ENCODE assay signal across 16 mouse cellular contexts in genomic region chr14:31530847-31531246, GRCm38 (mm10). TPM values are rescaled to one million over a fixed set of nuclear protein-coding genes. Genes with fewer than 3 reads are reported as not detected.
DNase-seq lines count a peak whose midpoint lies in the region; ATAC-seq and TF ChIP-seq lines count a peak whose summit lies in the region.
"Had no signal": no experiment of that assay in that cellular context is flagged by ENCODE, and none has a peak within 500 bp of the region (broad histone marks: within the 10 kb centered on the region; RNA-seq: fewer than 3 reads in every experiment).

No protein-coding gene starts in this region.

- TF ChIP-seq CTCF in liver, embryonic 14.5 days (IDR thresholded peaks at IDR 0.05; ENCODE audit: low read depth) = no peak

- H3K27ac ChIP-seq in brown adipose tissue, adult 24 weeks (replicated peaks; ENCODE audit: low read depth, low read length) = peak overlapping the region; percentile 70
- H3K27ac ChIP-seq in kidney, embryonic 15.5 days = peak overlapping the region; percentile 54; the same call in 1 of the 2 replicates
- H3K27ac ChIP-seq in liver, embryonic 14.5 days = peak overlapping the region; percentile 33; the same call in 1 of the 2 replicates
- no peak overlapping the region for H3K27ac ChIP-seq in hindbrain, embryonic 12.5 days
- H3K27ac ChIP-seq: hindbrain, embryonic 14.5 days; left cerebral cortex, adult 2 months; limb, embryonic 13.5 days; neural tube, embryonic 13.5 days had no signal

- no peaks in the 10 kb centered on the region for H3K27me3 ChIP-seq in kidney, embryonic 15.5 days
- H3K27me3 ChIP-seq in liver, embryonic 14.5 days (ENCODE audit: control insufficient read depth, insufficient read depth, low read length) = no peaks in the 10 kb centered on the region
- H3K27me3 ChIP-seq in hindbrain, embryonic 12.5 days = no peaks in the 10 kb centered on the region
- H3K27me3 ChIP-seq: limb, embryonic 13.5 days; neural tube, embryonic 13.5 days; Patski had no signal

- no peak overlapping the region for H3K4me2 ChIP-seq in kidney, embryonic 15.5 days
- H3K4me2 ChIP-seq in liver, embryonic 14.5 days (ENCODE audit: low read depth) = no peak overlapping the region
- H3K4me2 ChIP-seq in hindbrain, embryonic 12.5 days (replicated peaks) = no peak overlapping the region
- H3K4me2 ChIP-seq: hindbrain, embryonic 14.5 days; limb, embryonic 13.5 days; neural tube, embryonic 13.5 days had no signal

- DNase-seq in kidney, adult 11 months = peak; percentile 26
- DNase-seq in kidney, postnatal 10 days = no peak
- peak in 1 of 3 experiments; percentile 9 for DNase-seq in liver, embryonic 14.5 days (ENCODE audit: low read depth in 3 of 3, low spot score in 3 of 3)
- DNase-seq in layer of hippocampus, postnatal 36 days = no peak
- no peak for DNase-seq in thymus, postnatal 36 days
- DNase-seq: heart, adult 11 months; lung, postnatal 10 days had no signal

- TF ChIP-seq EP300 in liver, embryonic 14.5 days (IDR thresholded peaks at IDR 0.05; ENCODE audit: low read depth) = no peak

- H3K9ac ChIP-seq in kidney, embryonic 15.5 days = no peak overlapping the region
- no peak overlapping the region for H3K9ac ChIP-seq in liver, embryonic 14.5 days (replicated peaks)
- no peak overlapping the region for H3K9ac ChIP-seq in hindbrain, embryonic 12.5 days
- H3K9ac ChIP-seq: hindbrain, embryonic 14.5 days; limb, embryonic 13.5 days; neural tube, embryonic 13.5 days had no signal

- H3K4me1 ChIP-seq in brown adipose tissue, adult 24 weeks (ENCODE audit: control insufficient read depth, insufficient read depth, insufficient read length, low read length) = peaks cover 10% of the 10 kb centered on the region; the same call in 1 of the 2 replicates
- H3K4me1 ChIP-seq in kidney, embryonic 15.5 days = peaks cover 14% of the 10 kb centered on the region
- peaks cover 0 to 17% of the 10 kb centered on the region in 2 experiments; a peak in 3 of 4 replicates for H3K4me1 ChIP-seq in liver, embryonic 14.5 days (replicated peaks; ENCODE audit: control insufficient read depth in 2 of 2, insufficient read depth in 2 of 2, low read length in 1 of 2)
- H3K4me1 ChIP-seq in hindbrain, embryonic 12.5 days = no peaks in the 10 kb centered on the region
- H3K4me1 ChIP-seq: neural tube, embryonic 13.5 days had no signal

- no peak for ATAC-seq in kidney, embryonic 15.5 days (replicated peaks; ENCODE audit: low FRiP score)
- ATAC-seq in liver, embryonic 14.5 days (ENCODE audit: insufficient read depth) = no peak
- no peak for ATAC-seq in hindbrain, embryonic 12.5 days (ENCODE audit: low FRiP score)
- ATAC-seq: forebrain, embryonic 14.5 days; Patski had no signal

- no peaks in the 10 kb centered on the region for H3K36me3 ChIP-seq in kidney, embryonic 15.5 days
- H3K36me3 ChIP-seq in liver, embryonic 14.5 days (replicated peaks; ENCODE audit: control insufficient read depth, insufficient read depth, low read depth) = no peaks in the 10 kb centered on the region
- no peaks in the 10 kb centered on the region for H3K36me3 ChIP-seq in hindbrain, embryonic 12.5 days
- H3K36me3 ChIP-seq: limb, embryonic 13.5 days; neural tube, embryonic 13.5 days had no signal

- H3K4me3 ChIP-seq in brown adipose tissue, adult 24 weeks (ENCODE audit: insufficient read depth, low read depth, low read length) = no peak overlapping the region
- H3K4me3 ChIP-seq in kidney, embryonic 15.5 days (replicated peaks) = no peak overlapping the region
- H3K4me3 ChIP-seq in liver, embryonic 14.5 days (ENCODE audit: insufficient read depth in 1 of 2, low read depth in 2 of 2, low read length in 2 of 2) = no peak overlapping the region
- H3K4me3 ChIP-seq in hindbrain, embryonic 12.5 days = no peak overlapping the region
- H3K4me3 ChIP-seq: left cerebral cortex, adult 2 months; limb, embryonic 13.5 days; neural tube, embryonic 13.5 days had no signal

- 79% methylated on average over 4 of the region's 4 CpGs for WGBS in kidney, embryonic 15.5 days
- WGBS in liver, embryonic 14.5 days (ENCODE audit: insufficient replicate concordance) = 54% methylated on average over 4 of the region's 4 CpGs
- 88% methylated on average over 4 of the region's 4 CpGs for WGBS in hindbrain, embryonic 12.5 days

- H3K9me3 ChIP-seq in kidney, embryonic 15.5 days (replicated peaks) = no peaks in the 10 kb centered on the region
- H3K9me3 ChIP-seq in liver, embryonic 14.5 days (ENCODE audit: control insufficient read depth, low read length) = no peaks in the 10 kb centered on the region
- H3K9me3 ChIP-seq in hindbrain, embryonic 12.5 days (replicated peaks) = no peaks in the 10 kb centered on the region
- H3K9me3 ChIP-seq: limb, embryonic 13.5 days; neural tube, embryonic 13.5 days had no signal

RNA-seq across cellular contexts. Expression of gene Mettl6, which starts 36.0 kb away (rescaled TPM):
- polyA plus RNA-seq in brown adipose tissue, adult 24 weeks (2012; ENCODE audit: insufficient read depth, insufficient read length, missing spikeins) = 16.9 TPM in 2 replicates
- 58.4 and 63.5 TPM in 2 replicates for polyA plus RNA-seq in kidney, embryonic 15.5 days (2015; fragmentation: Nextera tagmentation; extraction: Ambion mirVana)
- 5.4 and 9.6 TPM in 2 replicates for polyA plus RNA-seq in liver, embryonic 14.5 days (2012; rRNA removed)
- polyA plus RNA-seq in liver, embryonic 14.5 days (2014; fragmentation: Nextera tagmentation; extraction: Ambion mirVana) = 28.9 and 30.5 TPM in 2 replicates
- polyA plus RNA-seq in hindbrain, embryonic 12.5 days (2016; fragmentation: Nextera tagmentation; extraction: Ambion mirVana) = 62.6 and 73.8 TPM in 2 replicates
- 10 to 100 TPM; 25.0 to 29.4 TPM for total RNA-seq in layer of hippocampus, postnatal 36 days (2021)

RNA-seq across cellular contexts. Expression of gene Eaf1, which starts 36.6 kb away (rescaled TPM):
- 8.2 and 8.6 TPM in 2 replicates for polyA plus RNA-seq in brown adipose tissue, adult 24 weeks (2012; ENCODE audit: insufficient read depth, insufficient read length, missing spikeins)
- polyA plus RNA-seq in kidney, embryonic 15.5 days (2015; fragmentation: Nextera tagmentation; extraction: Ambion mirVana) = 23.8 and 25.7 TPM in 2 replicates
- 23.0 and 30.3 TPM in 2 replicates for polyA plus RNA-seq in liver, embryonic 14.5 days (2012; rRNA removed)
- polyA plus RNA-seq in liver, embryonic 14.5 days (2014; fragmentation: Nextera tagmentation; extraction: Ambion mirVana) = 20.9 and 23.1 TPM in 2 replicates
- 19.3 and 19.8 TPM in 2 replicates for polyA plus RNA-seq in hindbrain, embryonic 12.5 days (2016; fragmentation: Nextera tagmentation; extraction: Ambion mirVana)
- 10 to 100 TPM; 14.5 to 16.3 TPM for total RNA-seq in layer of hippocampus, postnatal 36 days (2021)
